Mouse (Mus musculus) hindbrain, embryonic 14.5 days (tissue): ENCODE measurements at regions not wholly inside any gene's neighbourhood (a gene's known extent, or its start where the extent isn't known, plus 50 kb on each side); places are given as distances from the start of the nearest gene placed in this dataset.
"Not testable (repeated sequence)": the region's sequence is repeated elsewhere in the genome, so short reads cannot be mapped to it uniquely, and the experiment has no call there.

Experiments
- ATAC-seq: fragments of 200-750 bp; cut with Nextera tagmentation; 2 replicates; pipeline ENCODE4 v1.8.0; 2017; ENCODE audit warnings: moderate number of reproducible peaks, mild to moderate bottlenecking, moderate TSS enrichment, moderate library complexity; ENCODE audit not compliant: low FRiP score
- DNase-seq: peaks from one replicate; pipeline ENCODE4 v3.0.0-alpha.2; 2015; ENCODE audit warnings: low spot score
- H3K27ac ChIP-seq: fragments of 300-500 bp; sonication (generic); 2 replicates; pipeline ENCODE4 v1.5.1; 2014; ENCODE audit warnings: mild to moderate bottlenecking, moderate library complexity
- H3K27me3 ChIP-seq: fragments of 300-500 bp; sonication (generic); 2 replicates; pipeline ENCODE4 v1.6.1; 2014; ENCODE audit warnings: mild to moderate bottlenecking, low read length, mixed read lengths; ENCODE audit not compliant: control insufficient read depth, insufficient read depth
- H3K36me3 ChIP-seq: fragments of 300-500 bp; sonication (generic); replicated peaks from 2 replicates; pipeline ENCODE4 v1.6.1; 2014; ENCODE audit not compliant: control insufficient read depth, insufficient read depth
- H3K4me1 ChIP-seq: fragments of 300-500 bp; sonication (generic); replicated peaks from 2 replicates; pipeline ENCODE4 v1.6.1; 2014; ENCODE audit warnings: antibody characterized with exemption, low read length, mixed read lengths; ENCODE audit not compliant: control insufficient read depth, insufficient read depth
- H3K4me2 ChIP-seq: fragments of 300-500 bp; sonication (generic); replicated peaks from 2 replicates; pipeline ENCODE4 v1.6.1; 2014; ENCODE audit warnings: mild to moderate bottlenecking, moderate library complexity
- H3K4me3 ChIP-seq: fragments of 300-500 bp; sonication (generic); replicated peaks from 2 replicates; pipeline ENCODE4 v1.5.1; 2014; ENCODE audit warnings: mild to moderate bottlenecking, low read length
- H3K9ac ChIP-seq: fragments of 300-500 bp; sonication (generic); 2 replicates; pipeline ENCODE4 v1.6.1; 2014
- H3K9me3 ChIP-seq: fragments of 300-500 bp; sonication (generic); 2 replicates; pipeline ENCODE4 v1.6.1; 2016; ENCODE audit warnings: low read length; ENCODE audit not compliant: control insufficient read depth
- WGBS: fragments of 180-500 bp; shearing (Covaris S2); extraction: QIAGEN DNeasy Blood & Tissue Kit; methylation state at CpG from one replicate; pipeline ENCODE4 v1.1.7; 2014; 5-methylcytosine and 5-hydroxymethylcytosine counted together

- H3K9ac ChIP-seq = no peak overlapping the region
- H3K4me1 ChIP-seq = no peaks in the 10 kb centered on the region
- no peak for DNase-seq
- ATAC-seq = no peak
- H3K27me3 ChIP-seq = no peaks in the 10 kb centered on the region
- H3K4me2 ChIP-seq = no peak overlapping the region
- no peak overlapping the region for H3K4me3 ChIP-seq
- no peaks in the 10 kb centered on the region for H3K36me3 ChIP-seq
- 89% methylated on average over 2 of the region's 2 CpGs for WGBS
- no peak overlapping the region for H3K27ac ChIP-seq
- no peaks in the 10 kb centered on the region for H3K9me3 ChIP-seq
Measured at GRCm38 (mm10) chr3:17001871-17002270, 946.3 kb upstream of the Cypt12 start.

- Histone ChIP-seq H3K4me2 (no peak overlapping the region), H3K27me3 (no peaks in the 10 kb centered on the region), H3K4me3 (no peak overlapping the region), H3K9ac (no peak overlapping the region), H3K27ac (no peak overlapping the region), H3K4me1 (no peaks in the 10 kb centered on the region), H3K9me3 (no peaks in the 10 kb centered on the region), H3K36me3 (no peaks in the 10 kb centered on the region)
- WGBS = 69% methylated on average over 3 of the region's 3 CpGs
- DNase-seq (no peak), ATAC-seq (no peak)
Measured at GRCm38 (mm10) chr3:17003136-17003535, 945.1 kb upstream of the Cypt12 start.

GRCm38 (mm10) chr3:17014184-17015048, 933.8 kb upstream of the Cypt12 start:
- DNase-seq (peak; percentile 54), ATAC-seq (no peak)
- Histone ChIP-seq H3K27ac (peak overlapping the region; percentile 79), H3K9me3 (no peaks in the 10 kb centered on the region), H3K4me1 (0 out of 2 replicates have a peak, but pooled peaks cover 5% of the 10 kb centered on the region), H3K4me2 (peak overlapping the region; percentile 15), H3K4me3 (no peak overlapping the region), H3K36me3 (no peaks in the 10 kb centered on the region), H3K27me3 (no peaks in the 10 kb centered on the region), H3K9ac (no peak overlapping the region)
- WGBS = 69% methylated on average over 4 of the region's 4 CpGs

- no peak overlapping the region for H3K9ac ChIP-seq
- H3K36me3 ChIP-seq = no peaks in the 10 kb centered on the region
- H3K4me1 ChIP-seq = no peaks in the 10 kb centered on the region
- no peak for DNase-seq
- no peak for ATAC-seq
- H3K4me3 ChIP-seq = no peak overlapping the region
- 93% methylated on average over 2 of the region's 2 CpGs for WGBS
- no peak overlapping the region for H3K4me2 ChIP-seq
- no peaks in the 10 kb centered on the region for H3K27me3 ChIP-seq
- H3K27ac ChIP-seq = no peak overlapping the region
- H3K9me3 ChIP-seq = 0 out of 2 replicates have a peak, but pooled peaks cover 4% of the 10 kb centered on the region
Measured at GRCm38 (mm10) chr3:17050811-17051210, 897.4 kb upstream of the Cypt12 start.

- not testable (repeated sequence) for H3K9ac ChIP-seq
- WGBS = 71% methylated on average over 4 of the region's 4 CpGs
Measured at GRCm38 (mm10) chr3:17058381-17058780, 889.8 kb upstream of the Cypt12 start.

GRCm38 (mm10) chr3:17106261-17106660, 841.9 kb upstream of the Cypt12 start:
- H3K4me1 ChIP-seq, H3K36me3 ChIP-seq, H3K9ac ChIP-seq, H3K4me2 ChIP-seq, H3K27ac ChIP-seq, H3K9me3 ChIP-seq, H3K4me3 ChIP-seq, H3K27me3 ChIP-seq, ATAC-seq: not testable (repeated sequence)
- DNase-seq = peak; percentile 6

More at GRCm38 (mm10) chr3:17058381-17058780, 889.8 kb upstream of the Cypt12 start:
- not testable (repeated sequence) for H3K27ac ChIP-seq, H3K4me2 ChIP-seq, H3K36me3 ChIP-seq, H3K9me3 ChIP-seq, DNase-seq, H3K27me3 ChIP-seq, H3K4me3 ChIP-seq, ATAC-seq, H3K4me1 ChIP-seq
